Mouse (Mus musculus): ENCODE results near the gene 1600014C10Rik.

GRCm38 (mm10) chr7:38204314-38204713, 21.3 kb downstream of the 1600014C10Rik start:
- TF ChIP-seq CTCF (IDR thresholded peaks at IDR 0.05; ENCODE audit: control insufficient read depth, insufficient read depth, insufficient read length) (no peak), MYOD1 (IDR thresholded peaks at IDR 0.05; ENCODE audit: control insufficient read depth, insufficient read length, low read depth) (no peak)

Measured in C2C12 (cell line).